Mouse (Mus musculus) heart, adult 2 months (tissue): ENCODE results near the gene Ccnk.

Source experiments
- CTCF ChIP-seq: fragments of 200-600 bp; IDR thresholded peaks from 2 replicates; pipeline ENCODE4 v1.8.1; 2022; ENCODE audit warnings: antibody characterized with exemption, mild to moderate bottlenecking, moderate library complexity
- EP300 ChIP-seq: fragments of 200-500 bp; IDR thresholded peaks from 2 replicates; pipeline ENCODE4 v1.6.1; 2011; ENCODE audit warnings: low read depth, low read length, control low read depth; ENCODE audit not compliant: insufficient read depth
- POLR2A ChIP-seq: fragments of 200-500 bp; IDR thresholded peaks from 2 replicates; pipeline ENCODE4 v1.6.1; 2011; ENCODE audit warnings: mild to moderate bottlenecking, low read depth, low read length, control low read depth; ENCODE audit not compliant: insufficient read depth

GRCm38 (mm10) chr12:108234832-108235602 is 55.6 kb downstream of the Ccnk start:
- TF ChIP-seq EP300 (no peak), POLR2A (no peak), CTCF (no peak)
